ENCODE assay signal across 23 mouse cellular contexts in the genomic region with DNA sequence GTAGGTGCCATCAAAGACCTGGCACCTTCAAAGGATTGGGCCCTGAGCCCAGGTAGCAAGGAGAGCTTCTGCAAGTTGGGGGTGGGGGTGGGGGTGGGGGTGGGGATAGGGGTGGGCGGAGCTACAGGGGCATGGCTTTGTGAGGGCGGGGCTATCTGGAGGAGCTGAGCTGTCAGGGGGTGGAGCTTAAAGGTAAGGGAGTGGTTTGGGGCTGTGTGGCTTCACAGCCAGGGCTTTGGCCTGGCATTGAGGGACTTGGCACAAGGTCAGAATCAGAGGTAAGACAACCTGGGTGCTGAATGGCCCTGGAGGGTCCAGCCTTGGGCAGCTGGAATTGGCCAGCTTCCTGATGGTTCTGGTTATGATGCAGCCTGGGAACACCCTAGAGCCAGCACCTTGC. TPM values are rescaled to one million over a fixed set of nuclear protein-coding genes. Genes with fewer than 3 reads are reported as not detected.
DNase-seq lines count a peak whose midpoint lies in the region; ATAC-seq and TF ChIP-seq lines count a peak whose summit lies in the region.
"Had no signal": no experiment of that assay in that cellular context is flagged by ENCODE, and none has a peak within 500 bp of the region (broad histone marks: within the 10 kb centered on the region; RNA-seq: fewer than 3 reads in every experiment).

No protein-coding gene starts in this region.

- 50% methylated on average over 2 of the region's 2 CpGs for WGBS in heart, embryonic 13.5 days
- 30% methylated on average over 2 of the region's 2 CpGs for WGBS in heart, embryonic 12.5 days
- WGBS in stomach, postnatal 0 days: 42% methylated on average over 2 of the region's 2 CpGs

- no peak for TF ChIP-seq CTCF in stomach, postnatal 0 days (IDR thresholded peaks at IDR 0.05; ENCODE audit: low read depth)

- peak; percentile 12 to 23 for DNase-seq in urinary bladder, adult 18-20 months (ENCODE audit: low spot score in 2 of 2)
- no peak for DNase-seq in urinary bladder, postnatal 10 days (ENCODE audit: low spot score)
- DNase-seq in stomach, postnatal 0 days (ENCODE audit: low spot score): peak; percentile 57
- DNase-seq in left cerebral cortex, postnatal 14 days (ENCODE audit: low spot score in 2 of 2): no peak
- DNase-seq: B cell, adult 2 months; cerebellum, adult 18-20 months; cerebellum, postnatal 14 days; gastrocnemius, postnatal 36 days; heart, postnatal 10 days; kidney, postnatal 14 days; layer of hippocampus, postnatal 36 days; right cerebral cortex, postnatal 14 days; spleen, adult 18-20 months; thymus, postnatal 14 days had no signal

- H3K4me1 ChIP-seq in heart, embryonic 13.5 days: peaks cover 9% of the 10 kb centered on the region; the same call in 1 of the 2 replicates
- H3K4me1 ChIP-seq in heart, embryonic 12.5 days (replicated peaks): peaks cover 7% of the 10 kb centered on the region; the same call in 1 of the 2 replicates
- no peaks in the 10 kb centered on the region for H3K4me1 ChIP-seq in stomach, postnatal 0 days (replicated peaks; ENCODE audit: control insufficient read depth, insufficient read depth)
- H3K4me1 ChIP-seq: limb, embryonic 13.5 days; liver, embryonic 12.5 days; midbrain, embryonic 13.5 days had no signal

- H3K27me3 ChIP-seq in heart, embryonic 13.5 days (replicated peaks): 0 out of 2 replicates have a peak, but pooled peaks cover 9% of the 10 kb centered on the region
- peaks cover 12% of the 10 kb centered on the region; the same call in 1 of the 2 replicates for H3K27me3 ChIP-seq in heart, embryonic 12.5 days (replicated peaks)
- H3K27me3 ChIP-seq in stomach, postnatal 0 days (ENCODE audit: control insufficient read depth, insufficient read depth, low read length): no peaks in the 10 kb centered on the region
- H3K27me3 ChIP-seq: limb, embryonic 13.5 days; liver, embryonic 12.5 days had no signal

- ATAC-seq in heart, embryonic 13.5 days (ENCODE audit: extremely low read depth, insufficient number of reproducible peaks, low FRiP score, low TSS enrichment): peak; percentile 46; the same call in 1 of the 2 replicates
- ATAC-seq in heart, embryonic 12.5 days (ENCODE audit: insufficient number of reproducible peaks, low FRiP score): no peak; the same call in 1 of the 2 replicates
- ATAC-seq in erythroid progenitor cell, adult 5-6 weeks (replicated peaks; ENCODE audit: low FRiP score, poor library complexity, severe bottlenecking): 0 out of 2 replicates have a peak, but pooled peaks have one; percentile 33
- peak; percentile 38 for ATAC-seq in stomach, postnatal 0 days (ENCODE audit: low FRiP score, low TSS enrichment)
- ATAC-seq: inflammation-experienced regulatory T-cells, adult 6 months; midbrain, embryonic 13.5 days had no signal

- no peak overlapping the region for H3K4me2 ChIP-seq in heart, embryonic 13.5 days
- H3K4me2 ChIP-seq in heart, embryonic 12.5 days: no peak overlapping the region
- H3K4me2 ChIP-seq in stomach, postnatal 0 days (replicated peaks; ENCODE audit: low read depth): no peak overlapping the region
- H3K4me2 ChIP-seq: limb, embryonic 13.5 days; liver, embryonic 12.5 days; midbrain, embryonic 13.5 days had no signal

- H3K36me3 ChIP-seq in heart, embryonic 13.5 days: no peaks in the 10 kb centered on the region
- no peaks in the 10 kb centered on the region for H3K36me3 ChIP-seq in heart, embryonic 12.5 days
- no peaks in the 10 kb centered on the region for H3K36me3 ChIP-seq in stomach, postnatal 0 days (ENCODE audit: control insufficient read depth, insufficient read depth, low read length)
- H3K36me3 ChIP-seq: G1E; limb, embryonic 13.5 days; liver, embryonic 12.5 days; midbrain, embryonic 13.5 days had no signal

- intact Hi-C loops in left cerebral cortex, postnatal 14 days (cut with DNase I): no loop called here

- H3K9me3 ChIP-seq in heart, embryonic 13.5 days: no peaks in the 10 kb centered on the region
- no peaks in the 10 kb centered on the region for H3K9me3 ChIP-seq in heart, embryonic 12.5 days (replicated peaks)
- no peaks in the 10 kb centered on the region for H3K9me3 ChIP-seq in stomach, postnatal 0 days (ENCODE audit: control insufficient read depth, low read length)
- H3K9me3 ChIP-seq: G1E; limb, embryonic 13.5 days; liver, embryonic 12.5 days; midbrain, embryonic 13.5 days had no signal

- H3K9ac ChIP-seq in heart, embryonic 13.5 days: no peak overlapping the region
- no peak overlapping the region for H3K9ac ChIP-seq in heart, embryonic 12.5 days
- H3K9ac ChIP-seq in stomach, postnatal 0 days (ENCODE audit: low read length): no peak overlapping the region
- H3K9ac ChIP-seq: limb, embryonic 13.5 days; liver, embryonic 12.5 days; midbrain, embryonic 13.5 days had no signal

- no peak overlapping the region for H3K4me3 ChIP-seq in heart, embryonic 13.5 days
- no peak overlapping the region for H3K4me3 ChIP-seq in heart, embryonic 12.5 days
- no peak overlapping the region for H3K4me3 ChIP-seq in stomach, postnatal 0 days (ENCODE audit: low read depth, low read length)
- H3K4me3 ChIP-seq: layer of hippocampus, adult 2 months; limb, embryonic 13.5 days; liver, embryonic 12.5 days; midbrain, embryonic 13.5 days had no signal

- no peak overlapping the region for H3K27ac ChIP-seq in heart, embryonic 13.5 days (replicated peaks)
- no peak overlapping the region for H3K27ac ChIP-seq in heart, embryonic 12.5 days (ENCODE audit: poor library complexity, severe bottlenecking)
- H3K27ac ChIP-seq in stomach, postnatal 0 days (replicated peaks): peak overlapping the region; percentile 59; the same call in 1 of the 2 replicates
- H3K27ac ChIP-seq: layer of hippocampus, adult 2 months; limb, embryonic 13.5 days; liver, embryonic 12.5 days; midbrain, embryonic 13.5 days had no signal

- no peak for TF ChIP-seq EP300 in stomach, postnatal 0 days (optimal IDR thresholded peaks at IDR 0.05)

RNA-seq across cellular contexts. Expression of gene Ccnd1, which starts 32.0 kb away (rescaled TPM):
- 52.6 and 67.5 TPM in 2 replicates for polyA plus RNA-seq in heart, embryonic 13.5 days (2015; fragmentation: Nextera tagmentation; extraction: Ambion mirVana)
- polyA plus RNA-seq in heart, embryonic 12.5 days (2016; fragmentation: Nextera tagmentation; extraction: Ambion mirVana): 81.2 and 89.9 TPM in 2 replicates
- 1.4 and 1.7 TPM in 2 replicates for total RNA-seq in erythroid progenitor cell, adult 5-6 weeks (2015; ENCODE audit: low replicate concordance)
- 1.3 and 1.7 TPM in 2 replicates for total RNA-seq in erythroid progenitor cell, adult 5-6 weeks (2017; ENCODE audit: low replicate concordance)
- 38.7 and 38.9 TPM in 2 replicates for polyA plus RNA-seq in stomach, postnatal 0 days (2015; fragmentation: Nextera tagmentation; extraction: Ambion mirVana)
- 10 to 100 TPM; 26.3 to 39.2 TPM for total RNA-seq in left cerebral cortex, postnatal 14 days (2021)
- polyA plus RNA-seq: G1E had no signal

RNA-seq across cellular contexts. Expression of gene LTO1, which starts 56.9 kb away (rescaled TPM):
- polyA plus RNA-seq in heart, embryonic 13.5 days (2015; fragmentation: Nextera tagmentation; extraction: Ambion mirVana): 19.7 and 21.3 TPM in 2 replicates
- polyA plus RNA-seq in heart, embryonic 12.5 days (2016; fragmentation: Nextera tagmentation; extraction: Ambion mirVana): 20.1 and 21.4 TPM in 2 replicates
- 5.4 and 10.8 TPM in 2 replicates for total RNA-seq in erythroid progenitor cell, adult 5-6 weeks (2015; ENCODE audit: low replicate concordance)
- 27.9 and 85.0 TPM in 2 replicates for total RNA-seq in erythroid progenitor cell, adult 5-6 weeks (2017; ENCODE audit: low replicate concordance)
- 17.1 and 17.8 TPM in 2 replicates for polyA plus RNA-seq in stomach, postnatal 0 days (2015; fragmentation: Nextera tagmentation; extraction: Ambion mirVana)
- 10 to 100 TPM; 20.2 to 25.2 TPM for total RNA-seq in left cerebral cortex, postnatal 14 days (2021)

Comparison
In these comparisons a context has a peak if more than half of its experiments do, and no peak if none do; other contexts are left out.
1. DNase-seq: peak in urinary bladder, adult 18-20 months (2 of 2) and stomach, postnatal 0 days (single experiment); none in urinary bladder, postnatal 10 days (single experiment) and left cerebral cortex, postnatal 14 days (0 of 2).